Mouse (Mus musculus) T-cell, adult 2 months (primary cell): Measurements from ENCODE around the gene Akap10.
"Not testable (repeated sequence)": the region's sequence is repeated elsewhere in the genome, so short reads cannot be mapped to it uniquely, and the experiment has no call there.

Experiments used
- DNase-seq: peaks from one replicate; pipeline ENCODE4 v3.0.0; 2022; ENCODE audit warnings: low spot score

Akap10 gene

GRCm38 (mm10) chr11:61930098-61930517 lies at the start of gene Akap10:
Akap10 (minus strand) TSS chr11:61930252.
- DNase-seq = peak; percentile 96

DNA sequence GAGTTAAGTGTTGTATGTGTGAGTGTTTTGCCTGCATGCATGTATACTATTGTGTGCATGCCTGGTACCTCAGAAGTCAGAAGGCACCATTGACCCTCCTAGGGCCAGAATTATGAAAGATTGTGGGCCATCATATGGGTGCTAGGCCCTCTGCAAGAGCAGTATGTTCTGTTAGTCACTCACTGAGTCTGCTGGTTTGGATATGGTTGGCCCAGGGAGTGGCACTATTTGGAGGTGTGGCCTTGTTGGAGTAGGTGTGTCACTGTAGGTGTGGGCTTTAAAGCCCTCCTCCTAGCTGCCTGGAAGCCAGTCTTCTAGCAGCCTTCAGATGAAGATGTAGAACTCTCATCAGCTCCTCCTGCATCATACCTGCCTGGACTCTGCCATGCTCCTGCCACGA lies 45.7 kb upstream of the Akap10 start:
- DNase-seq = no peak

DNA sequence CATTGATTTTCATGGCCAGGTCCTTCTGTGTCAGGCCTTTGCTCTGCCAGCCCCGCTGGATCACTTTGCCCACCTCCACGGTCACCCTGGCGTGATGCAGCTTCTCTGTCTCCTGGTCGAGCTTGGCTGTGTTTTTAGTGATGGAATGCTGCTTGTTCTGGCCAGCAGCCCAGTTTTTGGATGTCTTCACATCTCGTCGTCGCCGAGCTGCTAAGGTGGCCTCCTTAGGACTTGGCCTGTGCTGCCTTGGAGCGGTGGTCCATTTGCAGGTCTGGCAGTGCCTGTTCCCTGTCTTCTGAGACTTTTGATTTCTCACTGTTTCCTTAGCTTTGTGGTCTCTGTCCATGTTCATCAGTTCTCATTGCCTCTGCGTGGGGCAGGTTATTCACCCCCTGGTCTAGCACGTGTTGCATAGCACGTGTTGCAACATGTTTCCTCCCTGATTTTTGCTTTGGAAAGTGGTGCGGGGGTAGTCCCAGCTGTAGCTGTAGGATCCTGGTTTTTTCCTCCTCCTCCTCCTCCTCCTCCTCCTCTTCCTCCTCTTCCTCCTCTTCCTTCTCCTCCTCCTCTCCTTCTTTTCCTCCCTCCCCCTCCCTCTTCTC lies 44.2 kb upstream of the Akap10 start:
- DNase-seq = no peak

DNA sequence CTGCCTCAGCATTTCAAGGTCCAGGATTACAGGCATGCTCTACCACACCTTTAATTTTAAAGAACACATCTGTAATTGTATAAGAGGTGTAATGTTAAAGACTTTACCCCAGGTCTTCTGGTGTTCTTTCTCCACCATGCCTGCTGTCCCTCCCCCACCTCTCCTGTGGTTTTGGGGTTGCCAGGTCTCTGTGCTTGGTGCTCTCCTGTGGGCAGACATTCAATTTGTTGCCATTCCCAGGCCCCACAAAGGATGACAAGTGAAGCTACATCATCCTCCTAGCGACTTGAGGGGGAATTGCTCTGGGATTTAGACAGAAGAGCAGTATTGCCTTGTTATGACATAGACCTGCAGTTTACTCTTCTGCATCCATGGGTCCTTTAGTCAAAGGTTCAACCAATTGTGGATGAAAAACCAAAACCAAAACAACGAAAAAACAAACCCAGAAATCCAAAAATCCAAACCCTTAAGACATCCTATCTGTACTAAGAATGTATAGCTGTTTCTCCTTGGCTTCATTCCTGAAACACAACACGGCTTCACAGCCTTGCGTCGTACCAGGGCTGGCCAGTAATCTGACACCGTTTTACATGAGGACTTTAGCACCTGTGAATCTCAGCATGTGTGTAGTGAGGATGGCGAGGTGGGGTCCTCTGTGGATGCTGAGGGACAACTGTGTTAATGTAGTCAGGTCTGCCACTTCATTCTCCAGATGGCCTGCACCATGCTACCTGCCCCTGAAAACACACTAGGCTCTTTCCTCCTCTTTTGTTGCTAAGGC lies 41.6 kb upstream of the Akap10 start:
- no peak for DNase-seq

- DNase-seq = no peak
These were observed 40.8 kb upstream of the Akap10 start for GRCm38 (mm10) chr11:61970901-61971300.

DNA sequence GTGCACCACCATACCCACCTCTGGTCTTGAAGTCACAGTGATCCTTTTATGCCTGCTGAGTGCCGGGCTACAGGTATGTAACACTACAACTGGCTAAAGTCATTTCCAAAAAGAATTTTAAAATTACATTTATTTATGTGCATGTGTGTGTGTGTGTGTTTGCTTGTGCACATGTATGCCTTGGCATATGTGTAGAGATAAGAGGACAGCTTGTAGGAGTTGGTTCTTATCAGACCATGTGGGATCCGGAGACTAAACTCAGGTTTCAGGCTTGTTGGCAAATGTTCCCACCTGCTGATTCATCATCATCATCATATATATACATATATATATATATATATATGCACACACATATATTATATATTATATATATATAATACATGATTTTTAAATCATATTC lies 38.8 kb upstream of the Akap10 start:
- no peak for DNase-seq

DNA sequence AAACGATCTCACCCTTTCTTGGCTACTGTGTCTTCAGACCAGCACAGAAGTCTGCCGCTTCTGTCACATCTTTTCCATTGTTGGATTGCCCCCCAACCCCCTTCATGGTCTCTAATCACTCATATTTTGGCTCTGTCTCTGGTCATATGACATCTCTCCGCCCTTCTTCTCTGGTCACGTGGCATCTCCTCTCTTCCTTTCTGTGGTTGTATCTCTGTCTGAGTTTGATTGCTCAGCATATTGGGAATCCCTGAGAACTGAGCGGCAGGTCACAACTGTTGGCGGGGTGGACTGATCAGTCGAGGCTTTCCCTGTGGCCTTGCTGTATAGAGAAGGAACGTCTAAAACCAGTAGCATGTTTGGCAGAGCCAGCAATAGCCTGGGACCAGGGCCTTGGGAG lies 37.0 kb upstream of the Akap10 start:
- DNase-seq = no peak

GRCm38 (mm10) chr11:61964611-61965010 lies 34.6 kb upstream of the Akap10 start:
- no peak for DNase-seq

GRCm38 (mm10) chr11:61963193-61963592 lies 33.1 kb upstream of the Akap10 start:
- DNase-seq = no peak

GRCm38 (mm10) chr11:61962684-61963083 lies 32.6 kb upstream of the Akap10 start:
- DNase-seq = no peak

DNA sequence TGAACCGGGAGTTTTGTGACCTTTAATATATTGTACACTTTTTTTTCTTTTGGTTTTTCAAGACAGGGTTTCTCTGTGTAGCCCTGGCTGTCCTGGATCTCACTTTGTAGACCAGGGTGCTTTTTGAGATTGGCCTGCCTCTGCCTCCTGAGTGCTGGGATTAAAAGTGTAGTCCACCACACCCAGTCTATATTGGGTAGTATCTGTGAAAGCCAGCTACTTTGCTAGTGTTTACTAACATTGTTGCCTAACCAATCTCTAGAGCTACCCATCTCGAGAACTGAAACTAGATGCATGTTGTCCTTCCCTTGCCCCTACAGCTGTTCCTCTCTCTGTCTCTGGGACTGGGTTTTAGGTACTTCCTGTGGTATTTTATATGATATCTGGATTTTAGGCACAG lies 30.0 kb upstream of the Akap10 start:
- DNase-seq = no peak

DNA sequence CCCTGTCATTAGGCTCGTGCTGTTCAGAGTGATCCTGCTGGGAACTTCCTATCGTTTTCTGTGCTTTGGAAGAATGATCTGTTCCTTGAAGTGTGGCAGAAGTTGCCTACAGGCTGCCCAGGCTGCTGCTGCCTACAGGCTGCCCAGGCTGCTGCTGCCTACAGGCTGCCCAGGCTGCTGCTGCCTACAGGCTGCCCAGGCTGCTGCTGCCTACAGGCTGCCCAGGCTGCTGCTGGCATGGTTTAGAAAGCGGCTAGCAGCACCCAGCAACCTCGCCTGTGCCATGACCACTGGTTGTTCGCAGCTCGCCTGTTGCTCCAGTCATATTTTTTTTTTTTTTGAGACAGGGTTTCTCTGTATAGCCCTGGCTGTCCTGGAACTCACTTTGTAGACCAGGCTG lies 28.7 kb upstream of the Akap10 start:
- DNase-seq = not testable (repeated sequence)

DNA sequence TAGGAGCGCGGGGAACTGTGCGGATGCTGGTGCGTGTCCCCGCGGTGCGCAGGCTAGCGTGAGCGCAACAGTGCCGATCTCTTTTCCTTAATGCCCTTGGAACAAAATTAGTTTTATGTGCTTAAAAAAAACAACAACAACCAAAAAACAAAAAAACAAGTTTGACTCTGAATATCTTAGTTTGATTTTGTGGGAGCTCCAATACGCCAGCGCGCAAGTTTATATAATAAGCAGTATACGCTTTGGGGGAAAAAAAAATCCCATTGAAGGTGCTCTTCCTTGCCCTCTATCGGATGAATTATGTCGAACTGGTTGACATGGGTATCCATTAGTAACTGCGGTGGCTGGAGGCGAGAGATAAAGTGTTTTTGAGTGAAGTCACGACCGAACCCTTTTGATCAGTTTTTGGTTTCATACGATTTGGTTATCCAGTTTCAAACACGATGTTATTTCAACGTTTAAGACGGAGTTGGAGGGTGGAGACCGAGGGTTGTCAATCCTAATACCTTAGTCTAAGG lies 27.3 kb upstream of the Akap10 start:
- DNase-seq = no peak

- peak; percentile 82 for DNase-seq
These were observed 26.7 kb upstream of the Akap10 start, which contains the start of gene Specc1 for GRCm38 (mm10) chr11:61956572-61957295. Specc1 (plus strand) TSS chr11:61956763.

- DNase-seq = no peak
These were observed 25.9 kb upstream of the Akap10 start for GRCm38 (mm10) chr11:61955951-61956350.

DNA sequence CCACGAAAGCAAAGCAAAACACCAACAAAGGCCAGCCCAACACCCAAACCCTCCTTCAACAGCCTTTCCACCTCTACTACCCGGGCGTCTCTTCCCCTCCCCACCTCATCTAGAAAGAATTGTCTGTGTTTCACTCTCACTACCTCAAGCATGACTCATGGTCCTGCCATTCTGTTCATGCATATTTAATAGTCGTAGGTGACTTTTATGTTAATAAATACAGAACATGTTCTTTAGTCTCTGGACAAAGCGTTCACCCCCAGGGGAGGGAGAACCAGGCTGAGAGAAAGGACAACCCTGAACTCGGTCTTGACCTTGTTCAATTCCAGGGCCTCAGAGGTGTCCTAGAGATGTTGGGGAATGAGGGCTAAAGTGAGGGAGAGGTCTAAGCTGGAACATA lies 25.1 kb upstream of the Akap10 start:
- no peak for DNase-seq

GRCm38 (mm10) chr11:61950632-61951031 lies 20.6 kb upstream of the Akap10 start:
- peak; percentile 73 for DNase-seq

DNA sequence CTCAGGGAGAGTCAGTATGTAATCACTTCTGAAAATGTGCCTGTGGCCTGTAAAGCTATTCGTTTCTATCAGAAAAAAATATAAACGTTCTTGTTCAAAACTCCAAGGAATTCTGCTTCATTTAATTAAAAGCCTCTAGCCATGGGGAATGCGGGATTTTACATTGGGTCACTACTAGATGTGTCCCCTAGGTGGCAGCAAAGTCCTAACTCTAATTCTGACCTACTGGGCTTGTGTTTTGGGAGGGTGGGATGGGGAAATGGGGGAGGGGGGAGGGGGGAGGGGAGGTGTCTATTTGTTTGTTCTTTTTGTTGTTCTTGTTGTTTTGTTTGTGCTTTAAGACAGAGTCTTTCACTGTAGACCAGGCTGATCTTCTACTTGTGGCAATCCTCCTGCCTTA lies 19.3 kb upstream of the Akap10 start:
- DNase-seq = peak; percentile 23

GRCm38 (mm10) chr11:61946608-61947007 lies 16.6 kb upstream of the Akap10 start:
- no peak for DNase-seq

- no peak for DNase-seq
These were observed 14.4 kb upstream of the Akap10 start for GRCm38 (mm10) chr11:61944417-61944816.

- DNase-seq = no peak
These were observed 12.9 kb upstream of the Akap10 start for GRCm38 (mm10) chr11:61942903-61943302.

DNA sequence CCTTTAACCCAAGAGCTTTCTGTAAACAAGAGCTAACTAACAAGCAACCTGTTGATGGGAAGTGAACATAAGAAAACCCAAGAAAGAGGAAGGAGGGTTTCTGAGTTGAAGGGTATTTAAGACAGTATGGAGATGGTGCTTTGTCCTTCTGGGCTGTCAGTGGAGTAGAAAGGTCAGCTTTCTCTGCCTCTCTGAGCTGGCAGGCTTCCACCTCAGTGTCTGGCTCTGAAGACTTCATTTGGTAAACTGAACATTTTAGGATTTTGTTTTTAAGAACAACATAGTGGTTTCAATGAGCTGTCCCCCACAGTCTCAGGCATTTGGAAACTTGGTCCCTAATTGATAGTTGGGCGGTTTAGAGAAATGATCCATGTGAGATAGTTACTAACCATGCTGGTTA lies 7.7 kb upstream of the Akap10 start:
- DNase-seq = no peak
